Comparison of ENCODE assay signal across 25 mouse cellular contexts in the genomic region with DNA sequence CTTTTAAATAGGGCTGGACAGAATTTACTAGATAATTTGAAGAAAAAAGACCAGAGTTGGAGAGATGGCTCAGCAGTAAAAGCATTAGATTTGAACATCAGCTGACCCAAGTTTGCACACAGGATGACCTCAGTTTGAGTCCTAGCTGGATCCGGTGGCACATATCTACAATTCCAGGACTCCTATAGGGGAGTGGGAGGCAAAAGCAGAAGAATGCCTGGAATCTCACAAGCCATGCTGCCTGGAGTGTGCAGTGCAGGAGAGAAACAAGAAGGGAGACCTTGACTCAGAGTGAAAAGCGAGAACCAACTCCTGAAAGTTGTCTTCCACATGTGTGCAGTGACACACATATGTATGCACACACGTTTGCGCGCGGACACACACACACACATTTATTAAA. TPM values are rescaled to one million over a fixed set of nuclear protein-coding genes. Genes with fewer than 3 reads are reported as not detected.
DNase-seq lines count a peak whose midpoint lies in the region; ATAC-seq lines count a peak whose summit lies in the region.
"Had no signal": no experiment of that assay in that cellular context is flagged by ENCODE, and none has a peak within 500 bp of the region (broad histone marks: within the 10 kb centered on the region; RNA-seq: fewer than 3 reads in every experiment).

No protein-coding gene starts in this region.

- no peak overlapping the region for H3K4me2 ChIP-seq in heart, embryonic 11.5 days
- H3K4me2 ChIP-seq: embryonic facial prominence, embryonic 12.5 days; forebrain, embryonic 12.5 days; heart, embryonic 15.5 days; hindbrain, embryonic 12.5 days had no signal

- H3K9me3 ChIP-seq in heart, embryonic 11.5 days (replicated peaks; ENCODE audit: control insufficient read depth, low read length) = no peaks in the 10 kb centered on the region
- H3K9me3 ChIP-seq: embryonic facial prominence, embryonic 12.5 days; forebrain, embryonic 12.5 days; G1E; heart, embryonic 15.5 days; hindbrain, embryonic 12.5 days had no signal

- WGBS in heart, embryonic 11.5 days (ENCODE audit: insufficient replicate concordance) = 76% methylated on average over 6 of the region's 6 CpGs

- H3K4me3 ChIP-seq in heart, embryonic 11.5 days (ENCODE audit: low read depth, low read length) = no peak overlapping the region
- H3K4me3 ChIP-seq: embryonic facial prominence, embryonic 12.5 days; forebrain, embryonic 12.5 days; heart, embryonic 15.5 days; hindbrain, embryonic 12.5 days had no signal

- H3K27me3 ChIP-seq in heart, embryonic 11.5 days (ENCODE audit: control insufficient read depth, insufficient read depth, low read length) = peaks cover 3% of the 10 kb centered on the region; the same call in 1 of the 2 replicates
- H3K27me3 ChIP-seq: embryonic facial prominence, embryonic 12.5 days; forebrain, embryonic 12.5 days; heart, embryonic 15.5 days; hindbrain, embryonic 12.5 days had no signal

- no peak for ATAC-seq in heart, embryonic 11.5 days (replicated peaks; ENCODE audit: insufficient number of reproducible peaks, low FRiP score, low TSS enrichment)
- ATAC-seq: CD4-positive, CD25-positive, alpha-beta regulatory T cell, adult 4 months; forebrain, embryonic 16.5 days; hindbrain, embryonic 16.5 days; inflammation-experienced regulatory T-cells, adult 6 months had no signal

- intact Hi-C loops in heart, postnatal 14 days (cut with DNase I) = loop anchor here (5.0 kb wide), 1 partner anchor 130 kb away; the partner anchor contains the start of gene Mgll

- DNase-seq in embryo, embryonic 10 days (ENCODE audit: low spot score) = peak; percentile 25
- DNase-seq in embryo, embryonic 10.5 days (ENCODE audit: low spot score) = no peak
- DNase-seq in heart, postnatal 14 days = no peak
- DNase-seq in ZHBTc4 (ENCODE audit: low read depth, low spot score) = peak; percentile 44
- DNase-seq in frontal cortex, postnatal 36 days (ENCODE audit: low spot score in 2 of 2) = no peak
- no peak for DNase-seq in adipocyte (ENCODE audit: low spot score)
- DNase-seq: adrenal gland, adult 8-10 months; B cell, adult 2 months; cerebellum, adult 11 months; cerebellum, adult 8-10 months; cerebellum, postnatal 25 days; gastrocnemius, postnatal 36 days; heart, adult 11 months; kidney, adult 11 months; kidney, adult 9 months had no signal

- H3K4me1 ChIP-seq in heart, embryonic 11.5 days (ENCODE audit: control insufficient read depth, insufficient read depth, low read length) = peaks cover 8% of the 10 kb centered on the region; the same call in 1 of the 2 replicates
- H3K4me1 ChIP-seq: embryonic facial prominence, embryonic 12.5 days had no signal

- H3K9ac ChIP-seq in heart, embryonic 11.5 days (ENCODE audit: low read depth, low read length) = no peak overlapping the region
- H3K9ac ChIP-seq: embryonic facial prominence, embryonic 12.5 days; forebrain, embryonic 12.5 days; heart, embryonic 15.5 days; hindbrain, embryonic 12.5 days had no signal

- H3K27ac ChIP-seq in heart, embryonic 11.5 days (ENCODE audit: low read depth, low read length) = peak overlapping the region; percentile 2; the same call in 1 of the 2 replicates
- H3K27ac ChIP-seq: embryonic facial prominence, embryonic 12.5 days; forebrain, embryonic 12.5 days; heart, embryonic 15.5 days; hindbrain, embryonic 12.5 days had no signal

- no peaks in the 10 kb centered on the region for H3K36me3 ChIP-seq in heart, embryonic 11.5 days (ENCODE audit: control insufficient read depth, insufficient read depth, low read length)
- H3K36me3 ChIP-seq: embryonic facial prominence, embryonic 12.5 days; forebrain, embryonic 12.5 days; G1E; heart, embryonic 15.5 days; hindbrain, embryonic 12.5 days had no signal

RNA-seq across cellular contexts. Expression of gene Kbtbd12, which starts 45.4 kb away (rescaled TPM):
- polyA plus RNA-seq in heart, embryonic 11.5 days (2014; fragmentation: Nextera tagmentation; extraction: Ambion mirVana) = 7.7 and 15.2 TPM in 2 replicates
- total RNA-seq in heart, postnatal 14 days (2021) = 10 to 100 TPM; 32.7 to 36.1 TPM
- polyA plus RNA-seq: CD4-positive, CD25-positive, alpha-beta regulatory T cell, adult 4 months; embryonic facial prominence, embryonic 12.5 days; G1E; hindbrain, embryonic 12.5 days; inflammation-experienced regulatory T-cells, adult 6 months had no signal

Comparison
In these comparisons a context has a peak if more than half of its experiments do, and no peak if none do; other contexts are left out.
1. DNase-seq: peak in embryo, embryonic 10 days (single experiment) and ZHBTc4 (single experiment); none in embryo, embryonic 10.5 days (single experiment), heart, postnatal 14 days (0 of 2), frontal cortex, postnatal 36 days (0 of 2) and adipocyte (single experiment).